Mouse (Mus musculus) brain, embryonic 14.5 days (tissue): Measurements from ENCODE around the gene Phgr1.

ENCODE experiments used
- CTCF ChIP-seq: fragments of 200-500 bp; IDR thresholded peaks from 2 replicates; pipeline ENCODE4 v1.5.1; 2012; ENCODE audit warnings: inconsistent platforms, mild to moderate bottlenecking, moderate library complexity, borderline replicate concordance; ENCODE audit not compliant: insufficient read depth, insufficient read length; ENCODE audit errors: extremely low read depth
- POLR2A ChIP-seq: fragments of 200-500 bp; IDR thresholded peaks from 2 replicates; pipeline ENCODE4 v1.6.1; 2012; ENCODE audit warnings: mild to moderate bottlenecking, inconsistent platforms, borderline replicate concordance; ENCODE audit not compliant: poor library complexity, insufficient read depth, insufficient read length, severe bottlenecking; ENCODE audit errors: extremely low read depth

DNA sequence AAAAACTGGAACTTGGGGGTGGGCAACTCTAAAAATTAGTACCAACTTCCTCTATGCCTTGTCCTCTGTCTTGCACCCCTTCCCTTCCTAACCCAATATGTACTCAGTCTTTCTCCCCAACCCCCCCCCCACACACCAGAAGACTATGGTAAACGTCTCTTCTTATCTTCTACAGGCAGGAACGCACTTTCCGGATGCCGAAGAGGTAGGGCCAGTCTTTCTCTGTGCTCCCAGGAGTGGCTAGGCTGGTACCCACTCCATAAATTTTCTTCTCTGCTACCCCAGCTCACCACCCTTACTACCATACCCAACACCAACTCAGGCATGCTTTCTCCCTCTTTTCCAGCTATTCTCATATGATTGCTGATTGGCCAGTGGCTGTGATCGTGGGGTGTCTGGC lies 14.0 kb downstream of the Phgr1 start:
- no peak for TF ChIP-seq CTCF
- TF ChIP-seq POLR2A = no peak
